Mouse (Mus musculus) kidney, embryonic 14.5 days (tissue): ENCODE data around the gene Cit. TPM values are rescaled to one million over a fixed set of nuclear protein-coding genes. Genes with fewer than 3 reads are reported as not detected.

ENCODE experiments used
- ATAC-seq: fragments of 200-750 bp; cut with Nextera tagmentation; 2 replicates; pipeline ENCODE4 v1.8.0; 2017; ENCODE audit warnings: moderate number of reproducible peaks, mild to moderate bottlenecking, moderate TSS enrichment, moderate library complexity; ENCODE audit not compliant: low FRiP score, low TSS enrichment
- H3K27ac ChIP-seq: fragments of 300-500 bp; sonication (generic); 2 replicates; pipeline ENCODE4 v1.5.1; 2014; ENCODE audit warnings: low read depth, mild to moderate bottlenecking, low read length, moderate library complexity, mixed read lengths
- H3K27me3 ChIP-seq: fragments of 300-500 bp; sonication (generic); 2 replicates; pipeline ENCODE4 v1.6.1; 2014; ENCODE audit warnings: mild to moderate bottlenecking, low read length; ENCODE audit not compliant: control insufficient read depth, insufficient read depth
- H3K36me3 ChIP-seq: fragments of 300-500 bp; sonication (generic); 2 replicates; pipeline ENCODE4 v1.6.1; 2014; ENCODE audit warnings: low read length, mixed read lengths; ENCODE audit not compliant: control insufficient read depth, insufficient read depth
- H3K4me1 ChIP-seq: fragments of 300-500 bp; sonication (generic); 2 replicates; pipeline ENCODE4 v1.6.1; 2014; ENCODE audit warnings: low read length, mixed read lengths; ENCODE audit not compliant: control insufficient read depth, insufficient read depth
- H3K4me2 ChIP-seq: fragments of 300-500 bp; sonication (generic); replicated peaks from 2 replicates; pipeline ENCODE4 v1.6.1; 2014; ENCODE audit warnings: low read depth, mild to moderate bottlenecking, low read length
- H3K4me3 ChIP-seq: fragments of 300-500 bp; sonication (generic); 2 replicates; pipeline ENCODE4 v1.5.1; 2014; ENCODE audit warnings: mild to moderate bottlenecking, low read length
- H3K9ac ChIP-seq: fragments of 300-500 bp; sonication (generic); 2 replicates; pipeline ENCODE4 v1.6.1; 2014; ENCODE audit warnings: low read depth, mild to moderate bottlenecking, low read length, moderate library complexity
- H3K9me3 ChIP-seq: fragments of 300-500 bp; sonication (generic); 2 replicates; pipeline ENCODE4 v1.6.1; 2016; ENCODE audit warnings: low read length; ENCODE audit not compliant: control insufficient read depth
- WGBS: fragments of 180-500 bp; shearing (Covaris S2); extraction: QIAGEN DNeasy Blood & Tissue Kit; methylation state at CpG from one replicate; pipeline ENCODE4 v1.1.7; 2014; 5-methylcytosine and 5-hydroxymethylcytosine counted together
- polyA plus RNA-seq: library from polyadenylated mRNA; unstranded; fragments of >200 nt; fragmentation: Nextera tagmentation; extraction: Ambion mirVana; gene quantifications from 2 replicates; pipeline ENCODE4 v1.2.1, GENCODE M21; 2014

Gene Cit
- polyA plus RNA-seq, 1 experiment from 2014 or later = 34.9 TPM

GRCm38 (mm10) chr5:116019371-116019770 lies 174.3 kb downstream of the Cit start:
- Histone ChIP-seq H3K4me1 (peaks cover 10% of the 10 kb centered on the region; the same call in 1 of the 2 replicates), H3K36me3 (peaks cover 76% of the 10 kb centered on the region), H3K9ac (no peak overlapping the region), H3K4me3 (no peak overlapping the region), H3K4me2 (no peak overlapping the region), H3K9me3 (no peaks in the 10 kb centered on the region), H3K27me3 (no peaks in the 10 kb centered on the region), H3K27ac (peak overlapping the region; percentile 26; the same call in 1 of the 2 replicates)
- ATAC-seq = no peak
- WGBS = 36% methylated on average over 11 of the region's 11 CpGs

- WGBS = 93% methylated on average over 14 of the region's 14 CpGs
- Histone ChIP-seq H3K4me2 (no peak overlapping the region), H3K9ac (no peak overlapping the region; the same call in 1 of the 2 replicates), H3K4me1 (peaks cover 10% of the 10 kb centered on the region; the same call in 1 of the 2 replicates), H3K27ac (no peak overlapping the region), H3K4me3 (no peak overlapping the region), H3K36me3 (peaks cover 54% of the 10 kb centered on the region), H3K9me3 (no peaks in the 10 kb centered on the region), H3K27me3 (no peaks in the 10 kb centered on the region)
- no peak for ATAC-seq
Observed at GRCm38 (mm10) chr5:116021552-116021951, 176.5 kb downstream of the Cit start.

GRCm38 (mm10) chr5:116022131-116022530 lies 177.1 kb downstream of the Cit start:
- peaks cover 48% of the 10 kb centered on the region for H3K36me3 ChIP-seq

GRCm38 (mm10) chr5:116022658-116023200 lies 177.7 kb downstream of the Cit start:
- Histone ChIP-seq H3K27ac (no peak overlapping the region), H3K27me3 (no peaks in the 10 kb centered on the region), H3K4me1 (peaks cover 10% of the 10 kb centered on the region; the same call in 1 of the 2 replicates), H3K9me3 (no peaks in the 10 kb centered on the region), H3K9ac (peak overlapping the region; percentile 23; the same call in 1 of the 2 replicates), H3K4me2 (peak overlapping the region; percentile 63), H3K36me3 (peaks cover 42% of the 10 kb centered on the region), H3K4me3 (peak overlapping the region; percentile 67)
- 81% methylated on average over 7 of the region's 7 CpGs for WGBS
- ATAC-seq = no peak

More at GRCm38 (mm10) chr5:116022131-116022530, 177.1 kb downstream of the Cit start:
- no peaks in the 10 kb centered on the region for H3K27me3 ChIP-seq
- H3K9me3 ChIP-seq = no peaks in the 10 kb centered on the region
- H3K27ac ChIP-seq = no peak overlapping the region
- no peak overlapping the region for H3K4me2 ChIP-seq
- H3K4me3 ChIP-seq = peak overlapping the region; percentile 2; the same call in 1 of the 2 replicates
- no peak overlapping the region; the same call in 1 of the 2 replicates for H3K9ac ChIP-seq
- ATAC-seq = no peak
- H3K4me1 ChIP-seq = peaks cover 10% of the 10 kb centered on the region; the same call in 1 of the 2 replicates
- whole genome bisulfite sequencing = 89% methylated on average over 12 of the region's 12 CpGs

GRCm38 (mm10) chr5:116023251-116023661 lies 178.2 kb downstream of the Cit start:
- peaks cover 37% of the 10 kb centered on the region for H3K36me3 ChIP-seq
- H3K9ac ChIP-seq = peak overlapping the region; percentile 74
- H3K4me1 ChIP-seq = peaks cover 10% of the 10 kb centered on the region; the same call in 1 of the 2 replicates
- no peak for ATAC-seq
- WGBS = 17% methylated on average over 8 of the region's 8 CpGs
- H3K27ac ChIP-seq = no peak overlapping the region; the same call in 1 of the 2 replicates
- peak overlapping the region; percentile 63 for H3K4me2 ChIP-seq
- no peaks in the 10 kb centered on the region for H3K9me3 ChIP-seq
- H3K27me3 ChIP-seq = no peaks in the 10 kb centered on the region
- peak overlapping the region; percentile 67 for H3K4me3 ChIP-seq

GRCm38 (mm10) chr5:116023821-116024284 lies 178.8 kb downstream of the Cit start:
- Histone ChIP-seq H3K9me3 (no peaks in the 10 kb centered on the region), H3K27ac (peak overlapping the region; percentile 75; the same call in 1 of the 2 replicates), H3K27me3 (no peaks in the 10 kb centered on the region), H3K4me1 (peaks cover 8% of the 10 kb centered on the region; the same call in 1 of the 2 replicates), H3K4me2 (peak overlapping the region; percentile 63), H3K4me3 (peak overlapping the region; percentile 67), H3K36me3 (peaks cover 31% of the 10 kb centered on the region), H3K9ac (peak overlapping the region; percentile 74)
- WGBS = 0% methylated on average over 28 of the region's 28 CpGs
- peak; percentile 65; the same call in 1 of the 2 replicates for ATAC-seq

- Histone ChIP-seq H3K9me3 (no peaks in the 10 kb centered on the region), H3K27me3 (no peaks in the 10 kb centered on the region), H3K9ac (peak within 1 kb of the TSS; percentile 74), H3K4me3 (peak within 1 kb of the TSS; percentile 67), H3K27ac (peak within 1 kb of the TSS; percentile 75; the same call in 1 of the 2 replicates), H3K4me2 (peak within 1 kb of the TSS; percentile 63), H3K36me3 (peaks cover 27% of the 10 kb centered on the region), H3K4me1 (peaks cover 4% of the 10 kb centered on the region; the same call in 1 of the 2 replicates)
- peak; percentile 98 for ATAC-seq
- 0% methylated on average over 39 of the region's 46 CpGs for WGBS
Observed at GRCm38 (mm10) chr5:116024327-116024739, 179.3 kb downstream of the Cit start, which contains the start of gene Prkab1. Gene Prkab1 (minus strand): TSS chr5:116024508.

GRCm38 (mm10) chr5:116026107-116026506 lies 181.0 kb downstream of the Cit start:
- Histone ChIP-seq H3K4me2 (no peak overlapping the region), H3K27me3 (no peaks in the 10 kb centered on the region; the same call in 1 of the 2 replicates), H3K4me1 (peaks cover 4% of the 10 kb centered on the region; the same call in 1 of the 2 replicates), H3K27ac (no peak overlapping the region), H3K4me3 (no peak overlapping the region), H3K9me3 (no peaks in the 10 kb centered on the region), H3K9ac (no peak overlapping the region), H3K36me3 (peaks cover 10% of the 10 kb centered on the region)
- no peak for ATAC-seq
- 88% methylated on average over 5 of the region's 5 CpGs for WGBS

GRCm38 (mm10) chr5:116026561-116026960 lies 181.5 kb downstream of the Cit start:
- 91% methylated on average over 14 of the region's 14 CpGs for WGBS
- Histone ChIP-seq H3K4me3 (no peak overlapping the region), H3K36me3 (peaks cover 5% of the 10 kb centered on the region), H3K4me2 (no peak overlapping the region), H3K9me3 (no peaks in the 10 kb centered on the region), H3K9ac (no peak overlapping the region), H3K27me3 (no peaks in the 10 kb centered on the region; the same call in 1 of the 2 replicates), H3K27ac (no peak overlapping the region), H3K4me1 (peaks cover 4% of the 10 kb centered on the region; the same call in 1 of the 2 replicates)
- no peak for ATAC-seq
